Mouse (Mus musculus): Measurements from ENCODE around the gene Csmd2.

DNA sequence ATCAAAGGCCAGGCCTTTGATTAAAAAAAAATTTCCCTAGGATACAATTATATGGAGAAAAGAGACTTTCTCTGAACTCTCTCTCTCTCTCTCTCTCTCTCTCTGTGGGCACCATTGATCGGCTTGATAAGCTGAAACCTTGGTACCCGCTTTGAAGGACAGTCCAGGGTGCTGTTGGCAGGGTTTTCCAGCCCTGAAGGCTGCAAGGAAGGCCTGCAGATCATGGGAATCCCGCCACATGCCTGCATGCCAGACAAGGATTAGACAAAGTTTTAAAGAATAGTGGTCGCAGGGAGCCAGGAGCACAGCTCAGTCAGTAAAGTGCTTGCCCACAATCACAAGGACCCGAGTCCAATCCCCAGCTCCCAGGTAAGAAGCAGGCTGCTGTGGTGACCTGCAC, 526.8 kb downstream of the Csmd2 start:
- no peak for TF ChIP-seq CTCF (IDR thresholded peaks at IDR 0.05)
- TF ChIP-seq EP300 (IDR thresholded peaks at IDR 0.05), result no peak
